23 mouse cellular contexts compared by ENCODE assay signal in genomic region chr5:74113961-74114689, GRCm38 (mm10). TPM values are rescaled to one million over a fixed set of nuclear protein-coding genes. Genes with fewer than 3 reads are reported as not detected.
A peak's percentile ranks its signal among the peaks of the same experiment; 100 is the strongest.
DNase-seq lines count a peak whose midpoint lies in the region; ATAC-seq and TF ChIP-seq lines count a peak whose summit lies in the region.
"Had no signal": no experiment of that assay in that cellular context is flagged by ENCODE, and none has a peak within 500 bp of the region (broad histone marks: within the 10 kb centered on the region; RNA-seq: fewer than 3 reads in every experiment).

No protein-coding gene starts in this region.

- TF ChIP-seq CTCF in layer of hippocampus, adult 2 months (conservative IDR thresholded peaks at IDR 0.05), result no peak
- TF ChIP-seq CTCF in forebrain, postnatal 0 days (IDR thresholded peaks at IDR 0.05; ENCODE audit: low read depth), result no peak

- no peak overlapping the region for H3K4me3 ChIP-seq in forebrain, embryonic 12.5 days (replicated peaks)
- no peak overlapping the region for H3K4me3 ChIP-seq in forebrain, embryonic 10.5 days
- no peak overlapping the region for H3K4me3 ChIP-seq in layer of hippocampus, adult 2 months
- no peak overlapping the region for H3K4me3 ChIP-seq in midbrain, embryonic 16.5 days (ENCODE audit: low read depth, low read length)
- H3K4me3 ChIP-seq in midbrain, embryonic 10.5 days, result no peak overlapping the region
- H3K4me3 ChIP-seq in forebrain, postnatal 0 days (ENCODE audit: low read depth, low read length), result no peak overlapping the region
- H3K4me3 ChIP-seq: embryonic facial prominence, embryonic 15.5 days; erythroblast, embryonic 14.5 days; heart, adult 2 months; heart, embryonic 12.5 days; hindbrain, embryonic 10.5 days; intestine, embryonic 15.5 days had no signal

- H3K9me3 ChIP-seq in forebrain, embryonic 12.5 days, result no peaks in the 10 kb centered on the region
- H3K9me3 ChIP-seq in forebrain, embryonic 10.5 days, result no peaks in the 10 kb centered on the region
- H3K9me3 ChIP-seq in midbrain, embryonic 16.5 days (replicated peaks; ENCODE audit: control insufficient read depth, low read length, poor library complexity, severe bottlenecking), result no peaks in the 10 kb centered on the region
- H3K9me3 ChIP-seq in midbrain, embryonic 10.5 days (replicated peaks), result no peaks in the 10 kb centered on the region
- H3K9me3 ChIP-seq in forebrain, postnatal 0 days (ENCODE audit: low read length), result no peaks in the 10 kb centered on the region
- H3K9me3 ChIP-seq: embryonic facial prominence, embryonic 15.5 days; G1E; hindbrain, embryonic 10.5 days; intestine, embryonic 15.5 days had no signal

- H3K9ac ChIP-seq in forebrain, embryonic 12.5 days, result no peak overlapping the region
- no peak overlapping the region for H3K9ac ChIP-seq in midbrain, embryonic 16.5 days (ENCODE audit: low read depth, low read length)
- H3K9ac ChIP-seq in forebrain, postnatal 0 days, result no peak overlapping the region
- H3K9ac ChIP-seq: embryonic facial prominence, embryonic 15.5 days; heart, embryonic 12.5 days; hindbrain, embryonic 14.5 days; intestine, embryonic 15.5 days had no signal

- ATAC-seq in forebrain, embryonic 12.5 days (ENCODE audit: low FRiP score), result no peak
- ATAC-seq in midbrain, embryonic 16.5 days, result peak; percentile 48; the same call in 1 of the 2 replicates
- peak; percentile 89 for ATAC-seq in forebrain, postnatal 0 days
- ATAC-seq: CD4-positive, CD25-positive, alpha-beta regulatory T cell, adult 4 months; intestine, embryonic 15.5 days had no signal

- H3K4me2 ChIP-seq in forebrain, embryonic 12.5 days, result no peak overlapping the region
- H3K4me2 ChIP-seq in midbrain, embryonic 16.5 days (ENCODE audit: low read length), result no peak overlapping the region
- no peak overlapping the region for H3K4me2 ChIP-seq in forebrain, postnatal 0 days (ENCODE audit: low read depth)
- H3K4me2 ChIP-seq: embryonic facial prominence, embryonic 15.5 days; heart, embryonic 12.5 days; hindbrain, embryonic 14.5 days; intestine, embryonic 15.5 days had no signal

- DNase-seq in forebrain, embryonic 10.5 days (ENCODE audit: extremely low spot score, low spot score), result no peak
- DNase-seq in layer of hippocampus, adult 2 months (ENCODE audit: low spot score in 2 of 2), result peak in 1 of 2 experiments; percentile 41
- DNase-seq in layer of hippocampus, adult 8-10 months (ENCODE audit: low spot score in 2 of 2), result no peak
- no peak for DNase-seq in midbrain, embryonic 10.5 days (ENCODE audit: low spot score)
- peak; percentile 58 for DNase-seq in forebrain, postnatal 0 days
- no peak for DNase-seq in adipocyte (ENCODE audit: low spot score)
- DNase-seq: adrenal gland, postnatal 10 days; B cell, adult 2 months; cerebellum, adult 8-10 months; cerebellum, postnatal 14 days; embryo, embryonic 11 days; gastrocnemius, postnatal 10 days; heart, adult 2 months had no signal

- no peaks in the 10 kb centered on the region for H3K36me3 ChIP-seq in forebrain, embryonic 12.5 days (replicated peaks)
- no peaks in the 10 kb centered on the region for H3K36me3 ChIP-seq in forebrain, embryonic 10.5 days (replicated peaks)
- no peaks in the 10 kb centered on the region for H3K36me3 ChIP-seq in midbrain, embryonic 16.5 days (ENCODE audit: control insufficient read depth, insufficient read depth, low read length)
- no peaks in the 10 kb centered on the region for H3K36me3 ChIP-seq in midbrain, embryonic 10.5 days
- no peaks in the 10 kb centered on the region for H3K36me3 ChIP-seq in forebrain, postnatal 0 days (ENCODE audit: insufficient read depth)
- H3K36me3 ChIP-seq: embryonic facial prominence, embryonic 15.5 days; G1E; heart, embryonic 12.5 days; hindbrain, embryonic 10.5 days; intestine, embryonic 15.5 days had no signal

- H3K4me1 ChIP-seq in forebrain, embryonic 12.5 days, result peaks cover 5% of the 10 kb centered on the region
- 0 out of 2 replicates have a peak, but pooled peaks cover 3% of the 10 kb centered on the region for H3K4me1 ChIP-seq in forebrain, embryonic 10.5 days
- H3K4me1 ChIP-seq in midbrain, embryonic 16.5 days (ENCODE audit: control insufficient read depth, insufficient read depth, low read length), result 0 out of 2 replicates have a peak, but pooled peaks cover 5% of the 10 kb centered on the region
- 0 out of 2 replicates have a peak, but pooled peaks cover 5% of the 10 kb centered on the region for H3K4me1 ChIP-seq in midbrain, embryonic 10.5 days
- H3K4me1 ChIP-seq in forebrain, postnatal 0 days (ENCODE audit: insufficient read depth), result 0 out of 2 replicates have a peak, but pooled peaks cover 8% of the 10 kb centered on the region
- H3K4me1 ChIP-seq: embryonic facial prominence, embryonic 15.5 days; heart, embryonic 12.5 days; hindbrain, embryonic 10.5 days; intestine, embryonic 15.5 days had no signal

- peak overlapping the region; percentile 36; the same call in 1 of the 2 replicates for H3K27ac ChIP-seq in forebrain, embryonic 12.5 days
- H3K27ac ChIP-seq in forebrain, embryonic 10.5 days, result no peak overlapping the region
- H3K27ac ChIP-seq in layer of hippocampus, adult 2 months, result peak overlapping the region; percentile 56; the same call in 1 of the 2 replicates
- H3K27ac ChIP-seq in midbrain, embryonic 16.5 days (ENCODE audit: low read length), result no peak overlapping the region
- no peak overlapping the region for H3K27ac ChIP-seq in midbrain, embryonic 10.5 days (replicated peaks)
- H3K27ac ChIP-seq in forebrain, postnatal 0 days (ENCODE audit: low read depth, low read length), result peak overlapping the region; percentile 50; the same call in 1 of the 2 replicates
- H3K27ac ChIP-seq: embryonic facial prominence, embryonic 15.5 days; heart, adult 2 months; hindbrain, embryonic 10.5 days; hindbrain, embryonic 14.5 days; intestine, embryonic 15.5 days had no signal

- WGBS in forebrain, embryonic 12.5 days, result 79% methylated on average over 7 of the region's 7 CpGs
- 87% methylated on average over 7 of the region's 7 CpGs for WGBS in forebrain, embryonic 10.5 days
- 61% methylated on average over 7 of the region's 7 CpGs for WGBS in midbrain, embryonic 16.5 days
- WGBS in midbrain, embryonic 10.5 days, result 86% methylated on average over 7 of the region's 7 CpGs
- 60% methylated on average over 7 of the region's 7 CpGs for WGBS in forebrain, postnatal 0 days

- H3K27me3 ChIP-seq in forebrain, embryonic 12.5 days, result no peaks in the 10 kb centered on the region
- H3K27me3 ChIP-seq in forebrain, embryonic 10.5 days (ENCODE audit: poor library complexity, severe bottlenecking), result no peaks in the 10 kb centered on the region
- no peaks in the 10 kb centered on the region for H3K27me3 ChIP-seq in midbrain, embryonic 16.5 days (ENCODE audit: control insufficient read depth, insufficient read depth, low read depth, low read length)
- no peaks in the 10 kb centered on the region for H3K27me3 ChIP-seq in midbrain, embryonic 10.5 days (ENCODE audit: low read depth, poor library complexity, severe bottlenecking)
- H3K27me3 ChIP-seq in forebrain, postnatal 0 days (ENCODE audit: insufficient read depth, low read length), result no peaks in the 10 kb centered on the region
- H3K27me3 ChIP-seq: embryonic facial prominence, embryonic 15.5 days; heart, embryonic 12.5 days; intestine, embryonic 15.5 days had no signal

RNA-seq across cellular contexts. Expression of gene Usp46, which starts 45.9 kb away (rescaled TPM):
- 34.1 and 37.0 TPM in 2 replicates for polyA plus RNA-seq in forebrain, embryonic 12.5 days (2016; fragmentation: Nextera tagmentation; extraction: Ambion mirVana)
- polyA plus RNA-seq in forebrain, embryonic 10.5 days (2016; fragmentation: Nextera tagmentation; extraction: Ambion mirVana), result 35.6 and 36.8 TPM in 2 replicates
- total RNA-seq in layer of hippocampus, adult 2 months (2021), result 100 to 1,000 TPM; 135 to 138 TPM
- total RNA-seq in layer of hippocampus, adult 8-10 months (2022), result 100 to 1,000 TPM; 119 to 153 (median 135) TPM
- 38.5 and 40.0 TPM in 2 replicates for polyA plus RNA-seq in midbrain, embryonic 16.5 days (2015; fragmentation: Nextera tagmentation; extraction: Ambion mirVana)
- polyA plus RNA-seq in midbrain, embryonic 10.5 days (2016; fragmentation: Nextera tagmentation; extraction: Ambion mirVana), result 29.7 and 30.1 TPM in 2 replicates
- 62.0 and 65.9 TPM in 2 replicates for total RNA-seq in forebrain, postnatal 0 days (2014; rRNA removed)
- 34.5 and 37.6 TPM in 2 replicates for polyA plus RNA-seq in forebrain, postnatal 0 days (2015; fragmentation: Nextera tagmentation; extraction: Ambion mirVana)

Comparison
In these comparisons a context has a peak if more than half of its experiments do, and no peak if none do; other contexts are left out.
1. H3K27ac ChIP-seq: peak in forebrain, embryonic 12.5 days (single experiment), layer of hippocampus, adult 2 months (single experiment) and forebrain, postnatal 0 days (single experiment); none in forebrain, embryonic 10.5 days (single experiment), midbrain, embryonic 16.5 days (single experiment) and midbrain, embryonic 10.5 days (single experiment).